Mouse (Mus musculus) liver, embryonic 14.5 days (tissue): ENCODE measurements at regions not wholly inside any gene's neighbourhood (a gene's known extent, or its start where the extent isn't known, plus 50 kb on each side); places are given as distances from the start of the nearest gene placed in this dataset.

Experiments
- ATAC-seq: fragments of 200-750 bp; cut with Nextera tagmentation; 2 replicates; pipeline ENCODE4 v1.8.0; 2017; ENCODE audit warnings: moderate number of reproducible peaks, mild to moderate bottlenecking, moderate library complexity; ENCODE audit not compliant: insufficient read depth
- DNase-seq, 3 experiments: peaks; one replicate each; pipeline ENCODE4 v3.0.0-alpha.2; 2012 to 2013; ENCODE audit warnings: low read depth in 3 of 3, low spot score in 3 of 3
- H3K27ac ChIP-seq: fragments of 300-500 bp; sonication (generic); 2 replicates; pipeline ENCODE4 v1.5.1; 2014; ENCODE audit warnings: moderate library complexity, mild to moderate bottlenecking, control low read depth, inconsistent platforms
- H3K27me3 ChIP-seq: fragments of 300-500 bp; sonication (generic); 2 replicates; pipeline ENCODE4 v1.6.1; 2014; ENCODE audit warnings: mild to moderate bottlenecking, low read length, moderate library complexity; ENCODE audit not compliant: control insufficient read depth, insufficient read depth
- H3K36me3 ChIP-seq: fragments of 300-500 bp; sonication (generic); replicated peaks from 2 replicates; pipeline ENCODE4 v1.6.1; 2014; ENCODE audit warnings: low read depth; ENCODE audit not compliant: control insufficient read depth, insufficient read depth
- H3K4me1 ChIP-seq, 2 experiments: fragments of 200-500 bp in 1 of 2; fragments of 300-500 bp in 1 of 2; sonication (generic) in 1 of 2; replicated peaks; 2 replicates each; pipeline ENCODE4 v1.6.1; 2012 to 2014; ENCODE audit warnings: antibody characterized with exemption in 1 of 2, inconsistent platforms in 1 of 2, low read length in 1 of 2; ENCODE audit not compliant: control insufficient read depth in 2 of 2, insufficient read depth in 2 of 2
- H3K4me2 ChIP-seq: fragments of 300-500 bp; sonication (generic); 2 replicates; pipeline ENCODE4 v1.6.1; 2014; ENCODE audit warnings: low read depth, mild to moderate bottlenecking, control low read depth, moderate library complexity
- H3K4me3 ChIP-seq, 2 experiments: fragments of 200-500 bp in 1 of 2; fragments of 300-500 bp in 1 of 2; sonication (generic) in 1 of 2; 2 replicates each; pipeline ENCODE4 v1.5.1; 2012 to 2014; ENCODE audit warnings: low read depth in 2 of 2, low read length in 2 of 2, mild to moderate bottlenecking in 2 of 2, control low read depth in 1 of 2, inconsistent platforms in 1 of 2, moderate library complexity in 1 of 2; ENCODE audit not compliant: insufficient read depth in 1 of 2
- H3K9ac ChIP-seq: fragments of 300-500 bp; sonication (generic); replicated peaks from 2 replicates; pipeline ENCODE4 v1.6.1; 2014; ENCODE audit warnings: mild to moderate bottlenecking, control low read depth, moderate library complexity
- H3K9me3 ChIP-seq: fragments of 300-500 bp; sonication (generic); 2 replicates; pipeline ENCODE4 v1.6.1; 2016; ENCODE audit warnings: low read length, mixed read lengths; ENCODE audit not compliant: control insufficient read depth
- CTCF ChIP-seq: IDR thresholded peaks from 2 replicates; pipeline ENCODE4 v1.5.1; 2016; ENCODE audit warnings: antibody characterized with exemption, low read depth, control low read depth
- EP300 ChIP-seq: IDR thresholded peaks from 2 replicates; pipeline ENCODE4 v1.6.1; 2016; ENCODE audit warnings: antibody characterized with exemption, low read depth
- WGBS: fragments of 180-500 bp; shearing (Covaris S2); extraction: QIAGEN DNeasy Blood & Tissue Kit; methylation state at CpG from one replicate; pipeline ENCODE4 v1.1.7; 2014; ENCODE audit not compliant: insufficient replicate concordance; 5-methylcytosine and 5-hydroxymethylcytosine counted together

- Histone ChIP-seq H3K4me2 (no peak overlapping the region), H3K4me1 (no peaks in the 10 kb centered on the region), H3K9ac (no peak overlapping the region), H3K9me3 (no peaks in the 10 kb centered on the region), H3K4me3 (no peak overlapping the region), H3K36me3 (no peaks in the 10 kb centered on the region), H3K27me3 (no peaks in the 10 kb centered on the region), H3K27ac (no peak overlapping the region)
- TF ChIP-seq EP300 (no peak), CTCF (no peak)
- ATAC-seq = no peak
- WGBS = 69% methylated on average over 4 of the region's 4 CpGs
- no peak for DNase-seq
Observed at GRCm38 (mm10) chr4:9055876-9056275, 817.0 kb upstream of the Car8 start.

- DNase-seq (no peak), ATAC-seq (no peak)
- H3K27me3 ChIP-seq = no peaks in the 10 kb centered on the region
- no peaks in the 10 kb centered on the region for H3K4me1 ChIP-seq
- H3K9ac ChIP-seq = no peak overlapping the region
- WGBS = 54% methylated on average over 9 of the region's 9 CpGs
- H3K4me2 ChIP-seq = no peak overlapping the region
- no peak overlapping the region for H3K4me3 ChIP-seq
- no peak for TF ChIP-seq EP300
- TF ChIP-seq CTCF = no peak
- H3K27ac ChIP-seq = no peak overlapping the region
- no peaks in the 10 kb centered on the region for H3K9me3 ChIP-seq
- no peaks in the 10 kb centered on the region for H3K36me3 ChIP-seq
Observed at GRCm38 (mm10) chr4:9055266-9055820, 816.5 kb upstream of the Car8 start.

- 78% methylated on average over 1 of the region's 1 CpGs for WGBS
- Histone ChIP-seq H3K4me3 (no peak overlapping the region), H3K4me1 (no peaks in the 10 kb centered on the region), H3K27ac (no peak overlapping the region), H3K9ac (no peak overlapping the region), H3K36me3 (no peaks in the 10 kb centered on the region), H3K27me3 (no peaks in the 10 kb centered on the region), H3K4me2 (no peak overlapping the region), H3K9me3 (no peaks in the 10 kb centered on the region)
- TF ChIP-seq CTCF (no peak), EP300 (no peak)
- DNase-seq (no peak), ATAC-seq (no peak)
Observed at GRCm38 (mm10) chr4:9048817-9049216, 810.0 kb upstream of the Car8 start.

- no peaks in the 10 kb centered on the region for H3K9me3 ChIP-seq
- WGBS = 46% methylated on average over 4 of the region's 4 CpGs
- no peak for ATAC-seq
- H3K4me3 ChIP-seq = no peak overlapping the region
- H3K36me3 ChIP-seq = no peaks in the 10 kb centered on the region
- no peak overlapping the region for H3K9ac ChIP-seq
- H3K4me2 ChIP-seq = no peak overlapping the region
- no peak overlapping the region for H3K27ac ChIP-seq
- H3K27me3 ChIP-seq = no peaks in the 10 kb centered on the region
- no peaks in the 10 kb centered on the region for H3K4me1 ChIP-seq
- DNase-seq = no peak
- TF ChIP-seq EP300 (no peak), CTCF (no peak)
Observed at GRCm38 (mm10) chr4:9047151-9047550, 808.3 kb upstream of the Car8 start.

GRCm38 (mm10) chr4:9046436-9046835 lies 807.6 kb upstream of the Car8 start:
- no peaks in the 10 kb centered on the region for H3K4me1 ChIP-seq
- DNase-seq = no peak
- H3K36me3 ChIP-seq = no peaks in the 10 kb centered on the region
- H3K9ac ChIP-seq = no peak overlapping the region
- no peak overlapping the region for H3K4me2 ChIP-seq
- TF ChIP-seq EP300 = no peak
- TF ChIP-seq CTCF = no peak
- no peaks in the 10 kb centered on the region for H3K27me3 ChIP-seq
- H3K27ac ChIP-seq = no peak overlapping the region
- ATAC-seq = no peak
- no peak overlapping the region for H3K4me3 ChIP-seq
- 69% methylated on average over 14 of the region's 14 CpGs for WGBS
- H3K9me3 ChIP-seq = no peaks in the 10 kb centered on the region
